Comparison of ENCODE assay signal across 18 mouse cellular contexts in genomic region chr5:88813188-88813587, GRCm38 (mm10). TPM values are rescaled to one million over a fixed set of nuclear protein-coding genes. Genes with fewer than 3 reads are reported as not detected.
A peak's percentile ranks its signal among the peaks of the same experiment; 100 is the strongest.
DNase-seq lines count a peak whose midpoint lies in the region; TF ChIP-seq lines count a peak whose summit lies in the region.
"Had no signal": no experiment of that assay in that cellular context is flagged by ENCODE, and none has a peak within 500 bp of the region (broad histone marks: within the 10 kb centered on the region; RNA-seq: fewer than 3 reads in every experiment).

No protein-coding gene starts in this region.

- H3K4me1 ChIP-seq in cerebellum, adult 2 months (ENCODE audit: control insufficient read depth, insufficient read depth, low read length) = peaks cover 34% of the 10 kb centered on the region
- H3K4me1 ChIP-seq: embryonic facial prominence, embryonic 12.5 days; heart, embryonic 15.5 days; hindbrain, embryonic 10.5 days; intestine, embryonic 15.5 days had no signal

- H3K27ac ChIP-seq in cerebellum, adult 2 months (ENCODE audit: insufficient read depth, low read length) = peak overlapping the region; percentile 94; the same call in 1 of the 2 replicates
- peak overlapping the region; percentile 86 for H3K27ac ChIP-seq in layer of hippocampus, adult 2 months
- H3K27ac ChIP-seq: embryonic facial prominence, embryonic 12.5 days; heart, adult 2 months; heart, embryonic 15.5 days; hindbrain, embryonic 10.5 days; hindbrain, embryonic 14.5 days; intestine, embryonic 15.5 days had no signal

- H3K27me3 ChIP-seq in cerebellum, adult 2 months (ENCODE audit: control insufficient read depth, insufficient read depth, low read length) = no peaks in the 10 kb centered on the region
- H3K27me3 ChIP-seq: CH12.LX; embryonic facial prominence, embryonic 12.5 days; heart, embryonic 15.5 days; intestine, embryonic 15.5 days had no signal

- TF ChIP-seq CTCF in cerebellum, adult 2 months (IDR thresholded peaks at IDR 0.05; ENCODE audit: borderline replicate concordance, insufficient read depth, low read depth, low read length) = no peak
- no peak for TF ChIP-seq CTCF in layer of hippocampus, adult 2 months (conservative IDR thresholded peaks at IDR 0.05)

- DNase-seq in cerebellum, adult 2 months = peak; percentile 38 to 86
- DNase-seq in cerebellum, adult 11 months = no peak
- DNase-seq in layer of hippocampus, adult 2 months (ENCODE audit: low spot score in 2 of 2) = peak in 1 of 2 experiments; percentile 10
- no peak for DNase-seq in layer of hippocampus, adult 11-12 months (ENCODE audit: low spot score)
- DNase-seq in cerebellum, adult 9-11 months = peak; percentile 74
- no peak for DNase-seq in left cerebral cortex, adult 18-20 months (ENCODE audit: low spot score in 2 of 2)
- DNase-seq: adrenal gland, adult 2 months; adrenal gland, postnatal 25 days; gastrocnemius, postnatal 14 days; heart, adult 2 months; heart, postnatal 14 days; kidney, adult 18-20 months had no signal

- WGBS in cerebellum, adult 2 months = 9% methylated on average over 2 of the region's 2 CpGs

- TF ChIP-seq POLR2A in cerebellum, adult 2 months (IDR thresholded peaks at IDR 0.05; ENCODE audit: borderline replicate concordance, insufficient read depth, low read length) = no peak

- no peak overlapping the region for H3K4me3 ChIP-seq in cerebellum, adult 2 months (replicated peaks; ENCODE audit: insufficient read depth, low read depth, low read length)
- H3K4me3 ChIP-seq in layer of hippocampus, adult 2 months = no peak overlapping the region
- H3K4me3 ChIP-seq: embryonic facial prominence, embryonic 12.5 days; heart, adult 2 months; heart, embryonic 15.5 days; hindbrain, embryonic 10.5 days; intestine, embryonic 15.5 days had no signal

RNA-seq across cellular contexts. Expression of gene Dck, which starts 48.4 kb away (rescaled TPM):
- 16.6 and 17.3 TPM in 2 replicates for polyA plus RNA-seq in cerebellum, adult 2 months (2012; rRNA removed)
- total RNA-seq in layer of hippocampus, adult 2 months (2021) = 10 to 100 TPM; 13.7 to 14.9 TPM
- total RNA-seq in left cerebral cortex, adult 18-20 months (2021) = 10 to 100 TPM; 15.1 to 18.7 TPM

Comparison
In these comparisons a context has a peak if more than half of its experiments do, and no peak if none do; other contexts are left out.
1. DNase-seq: peak in cerebellum, adult 2 months (2 of 2) and cerebellum, adult 9-11 months (single experiment); none in cerebellum, adult 11 months (single experiment), layer of hippocampus, adult 11-12 months (single experiment) and left cerebral cortex, adult 18-20 months (0 of 2).